Mouse (Mus musculus): ENCODE measurements around the gene Itgb3. TPM values are rescaled to one million over a fixed set of nuclear protein-coding genes. Genes with fewer than 3 reads are reported as not detected.

Itgb3 gene
- polyA plus RNA-seq, 1 experiment from 2014 or later = 2.6 TPM

- Histone ChIP-seq H3K9me3 (replicated peaks) (no peaks in the 10 kb centered on the region), H3K4me1 (no peaks in the 10 kb centered on the region), H3K4me3 (no peak overlapping the region), H3K36me3 (no peaks in the 10 kb centered on the region), H3K27me3 (ENCODE audit: low read depth, poor library complexity, severe bottlenecking) (no peaks in the 10 kb centered on the region), H3K27ac (no peak overlapping the region)
- no peak for DNase-seq (ENCODE audit: low spot score)
- 92% methylated on average over 4 of the region's 4 CpGs for WGBS
Measured at GRCm38 (mm10) chr11:104660599-104660998, 52.8 kb downstream of the Itgb3 start.

GRCm38 (mm10) chr11:104661106-104661505, 53.3 kb downstream of the Itgb3 start:
- no peaks in the 10 kb centered on the region for H3K27me3 ChIP-seq (ENCODE audit: low read depth, poor library complexity, severe bottlenecking)
- 82% methylated on average over 5 of the region's 5 CpGs for WGBS
- no peak overlapping the region for H3K4me3 ChIP-seq
- no peak overlapping the region for H3K27ac ChIP-seq
- DNase-seq (ENCODE audit: low spot score) = no peak
- no peaks in the 10 kb centered on the region for H3K9me3 ChIP-seq (replicated peaks)
- H3K36me3 ChIP-seq = no peaks in the 10 kb centered on the region
- no peaks in the 10 kb centered on the region for H3K4me1 ChIP-seq

GRCm38 (mm10) chr11:104661531-104662205, 53.9 kb downstream of the Itgb3 start:
- WGBS = 79% methylated on average over 20 of the region's 20 CpGs
- Histone ChIP-seq H3K4me3 (no peak overlapping the region), H3K4me1 (no peaks in the 10 kb centered on the region), H3K27ac (no peak overlapping the region), H3K27me3 (ENCODE audit: low read depth, poor library complexity, severe bottlenecking) (no peaks in the 10 kb centered on the region), H3K36me3 (no peaks in the 10 kb centered on the region), H3K9me3 (replicated peaks) (no peaks in the 10 kb centered on the region)
- DNase-seq (ENCODE audit: low spot score) = no peak

GRCm38 (mm10) chr11:104662573-104662972, 54.8 kb downstream of the Itgb3 start:
- no peak overlapping the region for H3K4me3 ChIP-seq
- H3K36me3 ChIP-seq = no peaks in the 10 kb centered on the region
- no peak overlapping the region for H3K27ac ChIP-seq
- no peak for DNase-seq (ENCODE audit: low spot score)
- 88% methylated on average over 11 of the region's 11 CpGs for WGBS
- H3K27me3 ChIP-seq (ENCODE audit: low read depth, poor library complexity, severe bottlenecking) = no peaks in the 10 kb centered on the region
- no peaks in the 10 kb centered on the region for H3K9me3 ChIP-seq (replicated peaks)
- no peaks in the 10 kb centered on the region for H3K4me1 ChIP-seq

GRCm38 (mm10) chr11:104663241-104663877, 55.6 kb downstream of the Itgb3 start:
- H3K4me1 ChIP-seq = no peaks in the 10 kb centered on the region
- no peak for DNase-seq (ENCODE audit: low spot score)
- no peaks in the 10 kb centered on the region for H3K9me3 ChIP-seq (replicated peaks)
- H3K36me3 ChIP-seq = no peaks in the 10 kb centered on the region
- H3K27me3 ChIP-seq (ENCODE audit: low read depth, poor library complexity, severe bottlenecking) = no peaks in the 10 kb centered on the region
- no peak overlapping the region for H3K4me3 ChIP-seq
- 85% methylated on average over 6 of the region's 6 CpGs for WGBS
- H3K27ac ChIP-seq = no peak overlapping the region

- Histone ChIP-seq H3K4me3 (no peak overlapping the region), H3K27me3 (ENCODE audit: low read depth, poor library complexity, severe bottlenecking) (no peaks in the 10 kb centered on the region), H3K9me3 (replicated peaks) (no peaks in the 10 kb centered on the region), H3K4me1 (no peaks in the 10 kb centered on the region), H3K27ac (no peak overlapping the region), H3K36me3 (no peaks in the 10 kb centered on the region)
- no peak for DNase-seq (ENCODE audit: low spot score)
- 86% methylated on average over 3 of the region's 3 CpGs for WGBS
Measured at GRCm38 (mm10) chr11:104663878-104664261, 56.1 kb downstream of the Itgb3 start.

- Histone ChIP-seq H3K4me1 (no peaks in the 10 kb centered on the region), H3K27ac (no peak overlapping the region), H3K4me3 (no peak overlapping the region), H3K36me3 (no peaks in the 10 kb centered on the region), H3K27me3 (ENCODE audit: low read depth, poor library complexity, severe bottlenecking) (no peaks in the 10 kb centered on the region), H3K9me3 (replicated peaks) (no peaks in the 10 kb centered on the region)
- DNase-seq (ENCODE audit: low spot score) = no peak
Measured at GRCm38 (mm10) chr11:104664441-104664840, 56.6 kb downstream of the Itgb3 start.

- Histone ChIP-seq H3K27ac (no peak overlapping the region), H3K27me3 (ENCODE audit: low read depth, poor library complexity, severe bottlenecking) (no peaks in the 10 kb centered on the region), H3K4me1 (no peaks in the 10 kb centered on the region), H3K9me3 (replicated peaks) (no peaks in the 10 kb centered on the region), H3K4me3 (no peak overlapping the region), H3K36me3 (no peaks in the 10 kb centered on the region)
- DNase-seq (ENCODE audit: low spot score) = no peak
- WGBS = 79% methylated on average over 5 of the region's 5 CpGs
Measured at GRCm38 (mm10) chr11:104667399-104667798, 59.6 kb downstream of the Itgb3 start.

- no peak for DNase-seq (ENCODE audit: low spot score)
- Histone ChIP-seq H3K4me3 (no peak overlapping the region), H3K27me3 (ENCODE audit: low read depth, poor library complexity, severe bottlenecking) (no peaks in the 10 kb centered on the region), H3K9me3 (replicated peaks) (no peaks in the 10 kb centered on the region), H3K27ac (no peak overlapping the region), H3K4me1 (no peaks in the 10 kb centered on the region), H3K36me3 (no peaks in the 10 kb centered on the region)
- 76% methylated on average over 4 of the region's 4 CpGs for WGBS
Measured at GRCm38 (mm10) chr11:104673412-104673811, 65.6 kb downstream of the Itgb3 start.

GRCm38 (mm10) chr11:104674768-104675167, 67.0 kb downstream of the Itgb3 start:
- Histone ChIP-seq H3K4me3 (no peak overlapping the region), H3K27me3 (ENCODE audit: low read depth, poor library complexity, severe bottlenecking) (no peaks in the 10 kb centered on the region), H3K9me3 (replicated peaks) (no peaks in the 10 kb centered on the region), H3K36me3 (no peaks in the 10 kb centered on the region), H3K27ac (no peak overlapping the region), H3K4me1 (no peaks in the 10 kb centered on the region)
- DNase-seq (ENCODE audit: low spot score) = no peak
- 95% methylated on average over 11 of the region's 11 CpGs for WGBS

GRCm38 (mm10) chr11:104685548-104685947, 77.7 kb downstream of the Itgb3 start, which contains the start of gene Gm11639:
Gm11639 (plus strand) TSS chr11:104685707.
- H3K9me3 ChIP-seq (replicated peaks) = no peaks in the 10 kb centered on the region
- WGBS = 21% methylated on average over 23 of the region's 23 CpGs
- DNase-seq (ENCODE audit: low spot score) = peak; percentile 38
- H3K4me1 ChIP-seq = peaks cover 5% of the 10 kb centered on the region
- H3K36me3 ChIP-seq = no peaks in the 10 kb centered on the region
- H3K27ac ChIP-seq = no peak within 1 kb of the TSS
- peak within 1 kb of the TSS; percentile 32 for H3K4me3 ChIP-seq
- H3K27me3 ChIP-seq (ENCODE audit: low read depth, poor library complexity, severe bottlenecking) = peaks cover 8% of the 10 kb centered on the region

- Histone ChIP-seq H3K36me3 (no peaks in the 10 kb centered on the region), H3K4me1 (no peaks in the 10 kb centered on the region), H3K27me3 (ENCODE audit: low read depth, poor library complexity, severe bottlenecking) (no peaks in the 10 kb centered on the region), H3K4me3 (no peak overlapping the region), H3K27ac (no peak overlapping the region), H3K9me3 (replicated peaks) (no peaks in the 10 kb centered on the region)
- no peak for DNase-seq (ENCODE audit: low spot score)
- WGBS = 94% methylated on average over 6 of the region's 6 CpGs
Measured at GRCm38 (mm10) chr11:104693235-104693634, 85.4 kb downstream of the Itgb3 start.

GRCm38 (mm10) chr11:104704097-104704496, 96.3 kb downstream of the Itgb3 start:
- no peak overlapping the region for H3K4me3 ChIP-seq
- no peak for DNase-seq (ENCODE audit: low spot score)
- 69% methylated on average over 15 of the region's 15 CpGs for WGBS
- H3K9me3 ChIP-seq (replicated peaks) = no peaks in the 10 kb centered on the region
- no peak overlapping the region for H3K27ac ChIP-seq
- no peaks in the 10 kb centered on the region for H3K36me3 ChIP-seq
- no peaks in the 10 kb centered on the region for H3K4me1 ChIP-seq
- no peaks in the 10 kb centered on the region for H3K27me3 ChIP-seq (ENCODE audit: low read depth, poor library complexity, severe bottlenecking)

Data from limb, embryonic 10.5 days (tissue).